ENCODE assay signal across 17 mouse cellular contexts in the genomic region with DNA sequence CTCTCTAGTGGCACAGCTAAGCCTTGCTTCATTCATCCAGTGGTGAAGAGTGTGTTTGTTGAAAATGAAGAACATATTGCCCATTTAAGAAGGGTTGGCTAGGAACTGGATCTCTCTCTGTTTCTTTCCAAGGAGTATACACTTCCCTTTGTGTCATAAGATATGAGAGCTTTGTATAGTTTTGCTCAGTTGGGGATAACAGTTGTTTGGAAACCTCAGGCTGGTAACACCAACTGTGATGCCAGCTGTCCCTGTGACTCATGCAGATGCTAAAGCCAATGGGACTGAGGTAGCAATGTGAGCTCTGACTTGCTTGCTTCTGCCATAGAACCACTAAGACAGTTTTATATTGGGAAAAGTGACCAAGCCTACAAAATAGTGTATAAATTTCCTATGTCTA. TPM values are rescaled to one million over a fixed set of nuclear protein-coding genes. Genes with fewer than 3 reads are reported as not detected.
DNase-seq lines count a peak whose midpoint lies in the region; ATAC-seq and TF ChIP-seq lines count a peak whose summit lies in the region.
"Had no signal": no experiment of that assay in that cellular context is flagged by ENCODE, and none has a peak within 500 bp of the region (broad histone marks: within the 10 kb centered on the region; RNA-seq: fewer than 3 reads in every experiment).

No protein-coding gene starts in this region.

- peak; percentile 59 for ATAC-seq in limb, embryonic 13.5 days (ENCODE audit: low FRiP score, low read depth)
- ATAC-seq: intestine, embryonic 16.5 days; midbrain, embryonic 16.5 days; Patski had no signal

- H3ac ChIP-seq in myocyte (ENCODE audit: control insufficient read depth, insufficient read length): no peak overlapping the region

- no peaks in the 10 kb centered on the region; the same call in 1 of the 2 replicates for H3K27me3 ChIP-seq in limb, embryonic 13.5 days
- H3K27me3 ChIP-seq in limb, embryonic 10.5 days (ENCODE audit: low read depth, poor library complexity, severe bottlenecking): no peaks in the 10 kb centered on the region
- no peaks in the 10 kb centered on the region for H3K27me3 ChIP-seq in myocyte (ENCODE audit: control insufficient read depth, insufficient read depth, insufficient read length)
- H3K27me3 ChIP-seq: liver, embryonic 15.5 days; neural tube, embryonic 13.5 days had no signal

- no peaks in the 10 kb centered on the region for H3K9me3 ChIP-seq in limb, embryonic 13.5 days
- H3K9me3 ChIP-seq in limb, embryonic 10.5 days (replicated peaks): no peaks in the 10 kb centered on the region
- H3K9me3 ChIP-seq: heart, embryonic 13.5 days; hindbrain, embryonic 10.5 days; liver, embryonic 15.5 days; neural tube, embryonic 13.5 days had no signal

- H3K4me2 ChIP-seq in limb, embryonic 13.5 days (replicated peaks): no peak overlapping the region
- H3K4me2 ChIP-seq in myocyte (ENCODE audit: low read depth): peak overlapping the region; percentile 44
- H3K4me2 ChIP-seq: heart, embryonic 13.5 days; liver, embryonic 15.5 days; neural tube, embryonic 13.5 days had no signal

- H3K79me2 ChIP-seq in myocyte (ENCODE audit: control insufficient read depth, insufficient read depth): no peaks in the 10 kb centered on the region

- H3K4me1 ChIP-seq in limb, embryonic 13.5 days: no peaks in the 10 kb centered on the region
- H3K4me1 ChIP-seq in limb, embryonic 10.5 days: peaks cover 19% of the 10 kb centered on the region
- peaks cover 50% of the 10 kb centered on the region for H3K4me1 ChIP-seq in bone marrow macrophage, adult 2 months (ENCODE audit: control insufficient read depth, insufficient read depth, low read length)
- H3K4me1 ChIP-seq: heart, embryonic 13.5 days; hindbrain, embryonic 10.5 days; neural tube, embryonic 13.5 days had no signal

- TF ChIP-seq CTCF in bone marrow macrophage, adult 2 months (IDR thresholded peaks at IDR 0.05; ENCODE audit: low read depth, low read length): no peak
- TF ChIP-seq CTCF in layer of hippocampus, adult 2 months (conservative IDR thresholded peaks at IDR 0.05): no peak

- H3K36me3 ChIP-seq in limb, embryonic 13.5 days: no peaks in the 10 kb centered on the region
- no peaks in the 10 kb centered on the region for H3K36me3 ChIP-seq in limb, embryonic 10.5 days
- no peaks in the 10 kb centered on the region for H3K36me3 ChIP-seq in myocyte (ENCODE audit: control insufficient read depth, insufficient read depth)
- H3K36me3 ChIP-seq: heart, embryonic 13.5 days; hindbrain, embryonic 10.5 days; liver, embryonic 15.5 days; neural tube, embryonic 13.5 days had no signal

- no peak for TF ChIP-seq POLR2A in bone marrow macrophage, adult 2 months (IDR thresholded peaks at IDR 0.05; ENCODE audit: borderline replicate concordance, low read depth, low read length)
- TF ChIP-seq POLR2A in myocyte (IDR thresholded peaks at IDR 0.05; ENCODE audit: insufficient read length, low read depth): no peak

- H3K9ac ChIP-seq in limb, embryonic 13.5 days: no peak overlapping the region
- H3K9ac ChIP-seq: heart, embryonic 13.5 days; liver, embryonic 15.5 days; neural tube, embryonic 13.5 days had no signal

- no peak overlapping the region for H3K4me3 ChIP-seq in limb, embryonic 13.5 days
- no peak overlapping the region for H3K4me3 ChIP-seq in limb, embryonic 10.5 days
- H3K4me3 ChIP-seq in bone marrow macrophage, adult 2 months (ENCODE audit: insufficient read depth, low read length): no peak overlapping the region
- no peak overlapping the region for H3K4me3 ChIP-seq in layer of hippocampus, adult 2 months
- no peak overlapping the region for H3K4me3 ChIP-seq in myocyte
- H3K4me3 ChIP-seq: heart, embryonic 13.5 days; hindbrain, embryonic 10.5 days; liver, embryonic 15.5 days; neural tube, embryonic 13.5 days had no signal

- H3K27ac ChIP-seq in limb, embryonic 13.5 days: no peak overlapping the region
- H3K27ac ChIP-seq in limb, embryonic 10.5 days: no peak overlapping the region
- peak overlapping the region; percentile 54 for H3K27ac ChIP-seq in bone marrow macrophage, adult 2 months (ENCODE audit: insufficient read depth, low read depth, low read length)
- H3K27ac ChIP-seq in layer of hippocampus, adult 2 months: no peak overlapping the region
- H3K27ac ChIP-seq: heart, embryonic 13.5 days; hindbrain, embryonic 10.5 days; liver, embryonic 15.5 days; neural tube, embryonic 13.5 days had no signal

- DNase-seq in limb, embryonic 10.5 days (ENCODE audit: low spot score): no peak
- peak; percentile 48 to 53 for DNase-seq in layer of hippocampus, adult 2 months (ENCODE audit: low spot score in 2 of 2)
- DNase-seq in lung, adult 18-20 months: no peak
- DNase-seq in adrenal gland, adult 2 months: no peak
- DNase-seq: cerebellum, adult 9-10 months; kidney, postnatal 10 days; thymus, adult 2 months had no signal

TF ChIP-seq in myocyte, 11 proteins besides CTCF, POLR2A, EP300 and RAD21:
- TF ChIP-seq TCF3 (IDR thresholded peaks at IDR 0.05; ENCODE audit: insufficient read length, low read depth): peak; percentile 91
- TF ChIP-seq MYOD1 (IDR thresholded peaks at IDR 0.05; ENCODE audit: control insufficient read depth in 1 of 3, insufficient read length in 2 of 3, low read depth in 2 of 3): peak; percentile 95 to 99 (median 98)
- TF ChIP-seq E2F4 (IDR thresholded peaks at IDR 0.05; ENCODE audit: insufficient read depth): no peak
- TF ChIP-seq TCF12 (IDR thresholded peaks at IDR 0.05; ENCODE audit: insufficient read depth, poor library complexity, severe bottlenecking): peak; percentile 98
- peak; percentile 81 to 99 (median 95) for TF ChIP-seq MYOG (IDR thresholded peaks at IDR 0.05; ENCODE audit: control insufficient read depth in 1 of 3, insufficient read depth in 1 of 3, insufficient read length in 2 of 3, low read depth in 2 of 3)
- TF ChIP-seq SRF (IDR thresholded peaks at IDR 0.05; ENCODE audit: control insufficient read depth, insufficient read length, low read depth): no peak

RNA-seq across cellular contexts. Expression of a gene that starts 8.2 kb away (rescaled TPM):
- 0.19 and 0.36 TPM in 2 replicates for polyA plus RNA-seq in limb, embryonic 13.5 days (2015; fragmentation: Nextera tagmentation; extraction: Ambion mirVana)
- 0.10 and 0.18 TPM in 2 replicates for polyA plus RNA-seq in limb, embryonic 10.5 days (2016; fragmentation: Nextera tagmentation; extraction: Ambion mirVana)
- polyA plus RNA-seq in bone marrow macrophage, adult 2 months (2012; ENCODE audit: insufficient read depth, insufficient read length, missing spikeins): 4.1 and 4.2 TPM in 2 replicates
- total RNA-seq in layer of hippocampus, adult 2 months (2021): under 1 TPM; 0.15 to 0.39 TPM
- 1.6 TPM for polyA plus RNA-seq in myocyte (2012; fragmentation: generic; extraction: Trizol)
- 1 to 10 TPM in 1 of 2 experiments, under 1 TPM in 1; 0.89 to 1.2 TPM for total RNA-seq in adrenal gland, adult 2 months (2021)
- polyA plus RNA-seq in adrenal gland, adult 2 months (2012; rRNA removed): 1.1 and 1.7 TPM in 2 replicates
- polyA plus RNA-seq: neural tube, embryonic 13.5 days; Patski had no signal

RNA-seq across cellular contexts. Expression of a gene that starts 19.4 kb away (rescaled TPM):
- 1.2 and 1.5 TPM in 2 replicates for polyA plus RNA-seq in limb, embryonic 13.5 days (2015; fragmentation: Nextera tagmentation; extraction: Ambion mirVana)
- polyA plus RNA-seq in limb, embryonic 10.5 days (2016; fragmentation: Nextera tagmentation; extraction: Ambion mirVana): 0.31 and 0.63 TPM in 2 replicates
- polyA plus RNA-seq in bone marrow macrophage, adult 2 months (2012; ENCODE audit: insufficient read depth, insufficient read length, missing spikeins): 82.4 and 85.5 TPM in 2 replicates
- total RNA-seq in layer of hippocampus, adult 2 months (2021): 1 to 10 TPM; 1.4 to 2.0 TPM
- 0.07 TPM for polyA plus RNA-seq in myocyte (2012; fragmentation: generic; extraction: Trizol)
- total RNA-seq in adrenal gland, adult 2 months (2021): 1 to 10 TPM; 1.7 to 1.9 TPM
- 3.7 and 9.8 TPM in 2 replicates for polyA plus RNA-seq in adrenal gland, adult 2 months (2012; rRNA removed)

RNA-seq across cellular contexts. Expression of a gene that starts 41.5 kb away (rescaled TPM):
- 13.6 and 15.4 TPM in 2 replicates for polyA plus RNA-seq in limb, embryonic 13.5 days (2015; fragmentation: Nextera tagmentation; extraction: Ambion mirVana)
- 8.2 and 13.4 TPM in 2 replicates for polyA plus RNA-seq in limb, embryonic 10.5 days (2016; fragmentation: Nextera tagmentation; extraction: Ambion mirVana)
- polyA plus RNA-seq in bone marrow macrophage, adult 2 months (2012; ENCODE audit: insufficient read depth, insufficient read length, missing spikeins): 28.1 and 33.9 TPM in 2 replicates
- total RNA-seq in layer of hippocampus, adult 2 months (2021): 10 to 100 TPM; 86.9 to 91.5 TPM
- 5.6 TPM for polyA plus RNA-seq in myocyte (2012; fragmentation: generic; extraction: Trizol)
- total RNA-seq in adrenal gland, adult 2 months (2021): 10 to 100 TPM; 50.7 to 63.2 TPM
- polyA plus RNA-seq in adrenal gland, adult 2 months (2012; rRNA removed): 5.5 and 6.2 TPM in 2 replicates

Comparison
In these comparisons a context has a peak if more than half of its experiments do, and no peak if none do; other contexts are left out.
1. DNase-seq: peak in layer of hippocampus, adult 2 months (2 of 2); none in limb, embryonic 10.5 days (single experiment), lung, adult 18-20 months (0 of 2) and adrenal gland, adult 2 months (single experiment).